Mouse (Mus musculus) spleen, embryonic (tissue): ENCODE measurements around the gene Ric3.

Experiments
- CTCF ChIA-PET: fragments of 350-600 bp; sonication (Branson Sonifier 250); formaldehyde crosslinking; loops from one replicate; lab custom pipeline; 2022; lab: Charles Lee

Ric3 gene

GRCm38 (mm10) chr7:109050831-109051230 is 32.3 kb downstream of the Ric3 start:
- CTCF ChIA-PET: interaction anchor here (0.6 kb wide), 1 partner anchor 1515 kb away, joined by 4 read pairs; no protein-coding TSS in a partner anchor

- CTCF ChIA-PET: no interaction called here
Observed at GRCm38 (mm10) chr7:109045876-109046275, 37.3 kb downstream of the Ric3 start.

GRCm38 (mm10) chr7:109039445-109039844 is 43.7 kb downstream of the Ric3 start:
- CTCF ChIA-PET: no interaction called here

GRCm38 (mm10) chr7:109038987-109039386 is 44.1 kb downstream of the Ric3 start:
- CTCF ChIA-PET: no interaction called here

- CTCF ChIA-PET: no interaction called here
Observed at GRCm38 (mm10) chr7:109038121-109038735, 44.9 kb downstream of the Ric3 start.

GRCm38 (mm10) chr7:109032054-109032453 is 51.1 kb downstream of the Ric3 start:
- CTCF ChIA-PET: no interaction called here

- CTCF ChIA-PET: no interaction called here
Observed at GRCm38 (mm10) chr7:109031331-109031730, 51.8 kb downstream of the Ric3 start.

- CTCF ChIA-PET: no interaction called here
Observed at GRCm38 (mm10) chr7:109029961-109030465, 53.1 kb downstream of the Ric3 start.

- CTCF ChIA-PET: interaction anchor here (0.6 kb wide), 2 partner anchors 49 to 1603 kb away, joined by 6 to 13 read pairs; no protein-coding TSS in a partner anchor
Observed at GRCm38 (mm10) chr7:109028204-109028603, 54.9 kb downstream of the Ric3 start.

- CTCF ChIA-PET: no interaction called here
Observed at GRCm38 (mm10) chr7:109027721-109028120, 55.4 kb downstream of the Ric3 start.

GRCm38 (mm10) chr7:109026976-109027375 is 56.2 kb downstream of the Ric3 start:
- CTCF ChIA-PET: no interaction called here

GRCm38 (mm10) chr7:109025743-109026142 is 57.4 kb downstream of the Ric3 start:
- CTCF ChIA-PET: no interaction called here

- CTCF ChIA-PET: no interaction called here
Observed at GRCm38 (mm10) chr7:109021428-109021827, 61.7 kb downstream of the Ric3 start.

- CTCF ChIA-PET: no interaction called here
Observed at GRCm38 (mm10) chr7:109019243-109019642, 63.9 kb downstream of the Ric3 start.

GRCm38 (mm10) chr7:109016378-109016923 is 66.7 kb downstream of the Ric3 start:
- CTCF ChIA-PET: no interaction called here

GRCm38 (mm10) chr7:109014851-109015250 is 68.3 kb downstream of the Ric3 start:
- CTCF ChIA-PET: no interaction called here

- CTCF ChIA-PET: no interaction called here
Observed at GRCm38 (mm10) chr7:109012998-109013625, 70.0 kb downstream of the Ric3 start.

- CTCF ChIA-PET: no interaction called here
Observed at GRCm38 (mm10) chr7:109012575-109012974, 70.6 kb downstream of the Ric3 start.

GRCm38 (mm10) chr7:109011596-109012180 is 71.4 kb downstream of the Ric3 start:
- CTCF ChIA-PET: no interaction called here

GRCm38 (mm10) chr7:109010720-109011595 is 72.2 kb downstream of the Ric3 start:
- CTCF ChIA-PET: no interaction called here

- CTCF ChIA-PET: no interaction called here
Observed at GRCm38 (mm10) chr7:109009260-109009659, 73.9 kb downstream of the Ric3 start.
